Mouse (Mus musculus) erythroblast, embryonic 14.5 days (primary cell): Measurements from ENCODE around the gene Afmid. TPM values are rescaled to one million over a fixed set of nuclear protein-coding genes. Genes with fewer than 3 reads are reported as not detected.

Experiments
- H3K27me3 ChIP-seq: 2 replicates; pipeline ENCODE4 v1.6.1; 2012; ENCODE audit warnings: inconsistent platforms; ENCODE audit not compliant: control insufficient read depth
- H3K36me3 ChIP-seq: 2 replicates; pipeline ENCODE4 v1.6.1; 2012; ENCODE audit warnings: mild to moderate bottlenecking, inconsistent platforms; ENCODE audit not compliant: control insufficient read depth
- H3K4me1 ChIP-seq: 2 replicates; pipeline ENCODE4 v1.6.1; 2012; ENCODE audit warnings: inconsistent platforms; ENCODE audit not compliant: control insufficient read depth
- H3K4me3 ChIP-seq: replicated peaks from 2 replicates; pipeline ENCODE3; 2012; ENCODE audit warnings: moderate library complexity, mild to moderate bottlenecking, inconsistent platforms
- H3K9me3 ChIP-seq: 2 replicates; pipeline ENCODE4 v1.6.1; 2012; ENCODE audit warnings: low read length, inconsistent platforms, mixed read lengths; ENCODE audit not compliant: control insufficient read depth
- GATA1 ChIP-seq: IDR thresholded peaks from 2 replicates; pipeline ENCODE4 v1.6.1; 2012; ENCODE audit warnings: low read length, inconsistent platforms, mixed read lengths
- TAL1 ChIP-seq: IDR thresholded peaks from 3 replicates; pipeline ENCODE4 v1.6.1; 2012; ENCODE audit warnings: low read length, inconsistent platforms, mixed read lengths
- polyA plus RNA-seq: library from polyadenylated mRNA; stranded (reverse); fragments of >175 nt; gene quantifications from 2 replicates; pipeline ENCODE4 v1.2.3, GENCODE M21; 2012

Afmid gene
- polyA plus RNA-seq, 1 experiment = 0.41 TPM

DNA sequence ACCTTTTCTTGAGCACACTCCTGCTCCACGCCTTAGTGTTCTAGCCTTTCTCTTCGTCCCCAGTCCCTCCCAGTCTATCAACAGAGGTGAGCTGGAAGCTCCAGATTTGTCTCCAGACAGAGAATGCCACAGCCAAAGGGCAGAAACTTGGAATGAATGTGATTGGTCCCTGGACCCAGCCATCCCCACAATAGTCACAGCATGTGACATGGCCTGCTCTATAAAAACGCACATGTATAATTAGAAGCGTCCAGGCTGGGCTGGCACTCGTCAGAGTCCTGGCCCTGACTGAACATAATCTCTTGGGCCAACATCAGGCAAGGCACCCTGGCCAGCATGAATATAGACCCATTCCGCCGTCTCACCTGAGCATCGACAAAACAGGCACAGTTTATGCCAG lies 6.6 kb upstream of the Afmid start:
- TF ChIP-seq TAL1 (no peak), GATA1 (no peak)
- no peaks in the 10 kb centered on the region for H3K27me3 ChIP-seq
- H3K4me3 ChIP-seq = no peak overlapping the region
- H3K4me1 ChIP-seq = peaks cover 85% of the 10 kb centered on the region
- no peaks in the 10 kb centered on the region for H3K9me3 ChIP-seq
- peaks cover 100% of the 10 kb centered on the region for H3K36me3 ChIP-seq

- TF ChIP-seq TAL1 (no peak), GATA1 (no peak)
- Histone ChIP-seq H3K27me3 (no peaks in the 10 kb centered on the region), H3K4me3 (no peak overlapping the region), H3K36me3 (peaks cover 94% of the 10 kb centered on the region), H3K9me3 (no peaks in the 10 kb centered on the region), H3K4me1 (peaks cover 83% of the 10 kb centered on the region)
Observed at GRCm38 (mm10) chr11:117820173-117820572, 5.6 kb upstream of the Afmid start.

DNA sequence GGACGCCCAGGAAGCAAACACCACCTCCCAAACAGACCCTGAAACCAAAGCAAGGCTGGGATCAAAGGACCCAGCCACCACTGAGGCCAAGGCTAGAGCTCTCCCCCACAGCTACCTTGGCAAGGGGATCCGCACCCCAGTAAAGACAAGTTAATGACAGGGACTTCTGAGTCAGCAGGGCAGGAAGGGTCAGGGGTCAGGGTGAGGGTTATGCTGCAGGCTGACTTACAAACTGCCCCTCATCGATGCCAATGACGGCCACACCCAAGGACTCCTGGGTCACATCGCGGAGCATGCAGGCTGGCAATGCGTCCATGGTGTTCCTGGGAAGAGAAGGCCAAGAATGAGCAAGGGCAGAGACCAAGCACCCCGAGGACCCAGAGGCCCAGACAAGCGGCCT lies 3.9 kb upstream of the Afmid start:
- no peaks in the 10 kb centered on the region for H3K9me3 ChIP-seq
- TF ChIP-seq GATA1 (no peak), TAL1 (no peak)
- peaks cover 89% of the 10 kb centered on the region for H3K4me1 ChIP-seq
- peaks cover 77% of the 10 kb centered on the region for H3K36me3 ChIP-seq
- no peaks in the 10 kb centered on the region for H3K27me3 ChIP-seq
- no peak overlapping the region for H3K4me3 ChIP-seq

DNA sequence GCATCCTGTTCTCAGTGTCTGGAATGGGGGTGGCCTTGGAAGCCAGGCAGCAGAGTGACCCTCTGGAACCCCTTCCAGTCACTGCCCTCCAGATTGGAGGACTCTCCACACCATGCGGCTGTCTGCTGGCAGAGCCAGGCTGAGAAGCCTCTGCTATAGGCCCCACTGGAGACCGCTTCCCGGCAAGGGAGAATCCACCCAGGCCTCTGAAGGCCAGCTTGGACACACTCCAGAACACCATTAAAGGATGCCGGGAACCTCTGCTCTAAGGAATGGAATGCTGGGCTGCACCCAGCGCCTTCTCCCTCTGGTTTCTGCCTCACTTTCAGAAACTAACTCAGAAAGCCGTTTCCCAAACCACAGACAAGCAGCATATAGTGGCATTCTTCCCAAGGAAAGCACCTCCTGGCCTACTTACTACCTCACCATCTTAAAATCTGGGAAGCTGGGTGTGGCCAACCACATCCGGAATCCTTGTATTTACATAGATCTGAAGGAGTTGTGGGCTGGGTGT lies 2.9 kb upstream of the Afmid start:
- Histone ChIP-seq H3K9me3 (no peaks in the 10 kb centered on the region), H3K4me1 (peaks cover 91% of the 10 kb centered on the region), H3K27me3 (no peaks in the 10 kb centered on the region), H3K4me3 (no peak overlapping the region), H3K36me3 (peaks cover 73% of the 10 kb centered on the region)
- TF ChIP-seq TAL1 (no peak), GATA1 (no peak)

DNA sequence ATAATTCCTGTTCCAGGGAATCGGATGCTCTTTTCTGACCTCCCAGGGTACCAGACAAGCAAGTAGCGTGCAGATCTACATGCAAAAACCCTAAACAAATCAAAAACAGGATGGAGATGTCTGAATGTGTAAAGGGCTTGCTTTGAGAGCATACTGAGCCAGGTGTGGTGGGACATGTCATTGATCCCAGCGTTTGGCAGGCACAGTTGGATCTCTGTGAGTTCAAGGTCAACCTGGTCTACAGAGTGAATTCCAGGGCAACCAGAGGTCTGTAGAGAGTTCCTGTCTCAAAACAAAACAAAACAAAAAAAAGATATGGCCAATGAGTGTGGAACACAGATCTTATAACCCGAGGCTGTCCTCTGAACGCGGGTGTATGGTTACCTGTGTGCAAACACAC lies 2.3 kb upstream of the Afmid start:
- H3K4me3 ChIP-seq = peak overlapping the region; percentile 86

DNA sequence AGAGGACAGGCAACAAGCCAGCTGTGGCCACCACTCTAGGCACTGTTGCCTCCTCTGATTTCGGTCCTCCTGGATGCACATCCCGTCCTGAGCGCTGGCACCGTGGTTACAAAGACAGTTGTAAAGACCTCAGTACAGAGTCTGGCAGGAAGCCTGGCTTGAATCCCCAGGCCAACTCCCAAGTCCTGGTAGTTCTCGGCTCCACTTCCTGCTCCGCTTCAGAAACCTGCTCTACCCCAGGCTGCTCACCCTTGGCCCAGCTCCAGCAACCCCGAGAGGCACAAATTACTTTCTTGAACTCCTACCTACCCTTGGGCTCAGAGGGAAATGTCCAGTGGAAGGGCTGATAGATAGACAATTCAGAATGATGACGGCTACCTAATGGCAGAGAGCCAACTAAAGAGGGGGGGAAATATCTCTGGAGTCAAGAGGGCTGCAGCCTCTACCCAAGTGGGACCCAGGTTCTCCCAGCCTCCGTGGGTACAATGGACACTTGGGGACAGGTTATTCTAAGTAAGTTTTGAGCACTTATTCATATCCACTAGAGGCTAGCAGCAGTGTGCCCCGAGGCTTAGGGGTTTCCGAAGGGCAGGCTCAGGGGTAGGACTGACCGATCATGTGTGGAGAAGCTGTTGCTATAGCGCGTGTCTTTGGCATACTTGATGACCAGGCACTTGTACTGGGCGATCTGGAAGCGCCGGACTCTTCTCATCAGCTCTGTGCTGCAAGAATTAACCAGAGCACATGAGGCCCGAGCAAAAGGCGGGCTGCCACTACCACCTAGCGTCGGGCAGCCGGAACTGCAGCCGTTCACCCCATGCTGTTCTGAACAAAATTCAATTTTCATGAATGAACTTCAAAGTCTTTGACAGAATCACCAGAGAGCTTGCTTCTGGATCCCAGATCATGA lies 1.4 kb upstream of the Afmid start:
- Histone ChIP-seq H3K4me3 (peak overlapping the region; percentile 86), H3K4me1 (peaks cover 92% of the 10 kb centered on the region)
- TF ChIP-seq TAL1 = no peak
- no peak for TF ChIP-seq GATA1

More for the DNA sequence above, 2.3 kb upstream of the Afmid start:
- no peaks in the 10 kb centered on the region for H3K9me3 ChIP-seq
- TF ChIP-seq GATA1 (no peak), TAL1 (no peak)
- H3K36me3 ChIP-seq = peaks cover 67% of the 10 kb centered on the region
- no peaks in the 10 kb centered on the region for H3K27me3 ChIP-seq
- peaks cover 92% of the 10 kb centered on the region for H3K4me1 ChIP-seq

DNA sequence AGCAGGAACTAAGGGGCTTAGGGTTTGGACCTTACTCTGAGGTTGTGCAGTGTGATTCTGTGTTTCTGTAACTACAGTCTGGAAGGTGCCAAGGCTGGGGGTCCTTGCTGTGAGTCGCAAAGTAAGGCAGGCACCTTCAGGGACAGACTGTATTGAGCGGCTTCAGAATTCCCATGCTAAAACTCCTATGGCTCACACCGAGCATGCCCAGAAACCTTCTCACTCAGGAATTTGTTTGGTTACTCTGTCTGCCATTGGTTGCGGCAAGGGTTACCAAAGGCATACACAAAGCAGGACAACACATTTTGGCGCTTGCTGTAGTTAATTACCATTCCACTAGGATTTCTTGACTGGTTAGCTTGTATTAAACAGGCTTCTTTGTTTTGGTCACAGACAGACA lies 440 bp downstream of the Afmid start:
- Histone ChIP-seq H3K4me3 (peak overlapping the region; percentile 86), H3K27me3 (no peaks in the 10 kb centered on the region)
- no peak for TF ChIP-seq TAL1
- TF ChIP-seq GATA1 = no peak

More for the DNA sequence above, 1.4 kb upstream of the Afmid start:
- Histone ChIP-seq H3K36me3 (peaks cover 60% of the 10 kb centered on the region), H3K27me3 (no peaks in the 10 kb centered on the region), H3K9me3 (no peaks in the 10 kb centered on the region)

DNA sequence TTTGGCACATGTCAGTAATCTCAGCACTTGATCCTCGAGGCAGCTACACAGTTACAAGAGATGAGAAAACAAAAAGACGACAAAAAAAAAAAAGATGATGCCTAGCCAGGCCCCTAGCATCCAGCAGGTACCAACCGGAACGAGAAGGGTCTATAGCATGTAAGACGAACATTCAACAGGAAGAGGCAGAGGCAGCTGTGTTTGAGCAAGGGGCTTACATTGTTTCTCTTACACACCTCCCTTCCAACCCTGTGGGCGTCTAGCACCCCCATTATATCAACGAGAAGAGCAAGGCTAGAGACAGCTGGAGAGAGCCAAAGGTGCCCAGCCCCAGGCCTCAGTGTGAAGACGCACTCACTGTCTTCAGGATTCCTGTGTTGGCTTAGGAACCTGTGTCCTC lies 1.2 kb downstream of the Afmid start:
- Histone ChIP-seq H3K9me3 (no peaks in the 10 kb centered on the region), H3K36me3 (peaks cover 46% of the 10 kb centered on the region), H3K27me3 (no peaks in the 10 kb centered on the region), H3K4me3 (peak overlapping the region; percentile 86), H3K4me1 (peaks cover 97% of the 10 kb centered on the region)
- TF ChIP-seq GATA1 (no peak), TAL1 (no peak)

More for the DNA sequence above, 440 bp downstream of the Afmid start:
- Histone ChIP-seq H3K36me3 (peaks cover 53% of the 10 kb centered on the region), H3K9me3 (no peaks in the 10 kb centered on the region), H3K4me1 (peaks cover 97% of the 10 kb centered on the region)

DNA sequence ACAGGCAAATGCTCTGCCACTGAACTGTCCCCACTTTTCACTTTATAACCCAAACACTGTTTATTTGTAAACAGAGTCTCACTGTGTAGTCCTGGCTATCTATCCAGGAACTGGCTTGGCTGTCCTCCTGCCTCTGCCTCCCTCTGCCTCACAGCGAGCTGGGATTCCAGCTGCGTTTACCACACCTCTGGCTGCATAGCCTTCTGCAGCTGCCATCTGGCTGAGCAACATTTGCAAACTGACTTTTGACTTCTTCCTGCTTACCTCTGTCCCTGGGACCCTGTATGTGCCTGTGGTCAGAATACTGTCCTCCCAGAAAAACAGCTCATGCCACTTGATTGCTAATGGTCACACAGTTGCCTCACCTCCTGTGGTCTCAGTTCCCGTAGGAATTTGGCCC lies 1.7 kb downstream of the Afmid start:
- Histone ChIP-seq H3K4me3 (peak overlapping the region; percentile 86), H3K9me3 (no peaks in the 10 kb centered on the region), H3K36me3 (peaks cover 42% of the 10 kb centered on the region), H3K27me3 (no peaks in the 10 kb centered on the region), H3K4me1 (peaks cover 98% of the 10 kb centered on the region)
- TF ChIP-seq TAL1 (no peak), GATA1 (no peak)
